Mouse (Mus musculus) ovary, postnatal 36 days (tissue): ENCODE data around the gene Trim67.

Experiments used
- DNase-seq: peaks from one replicate; pipeline ENCODE4 v3.0.0; 2022; ENCODE audit warnings: low spot score, mixed read lengths

Gene Trim67

DNA sequence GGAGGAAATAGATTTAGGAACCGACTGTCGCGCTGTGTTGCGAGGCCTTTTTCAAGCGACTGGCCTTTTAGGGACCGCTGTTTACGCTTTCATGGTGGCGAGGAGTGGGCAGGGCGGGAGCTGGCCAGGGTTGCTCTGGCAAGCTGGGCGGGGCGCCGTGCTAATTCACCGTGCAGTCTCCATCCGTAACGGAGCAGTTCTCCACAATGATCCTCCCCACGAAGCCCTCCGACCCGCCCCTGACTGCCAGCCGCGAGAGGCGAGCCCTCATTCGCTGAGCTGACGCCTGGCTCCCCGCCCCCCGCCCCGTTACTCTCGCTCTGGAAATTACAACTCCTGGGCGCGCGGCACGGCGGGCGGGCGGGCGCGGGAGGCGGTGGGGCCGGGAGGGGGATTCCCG lies at the start of gene Trim67:
Gene Trim67, plus strand, starts transcription at position 385 of the 400 bp plus-strand sequence.
- DNase-seq = peak; percentile 48

DNA sequence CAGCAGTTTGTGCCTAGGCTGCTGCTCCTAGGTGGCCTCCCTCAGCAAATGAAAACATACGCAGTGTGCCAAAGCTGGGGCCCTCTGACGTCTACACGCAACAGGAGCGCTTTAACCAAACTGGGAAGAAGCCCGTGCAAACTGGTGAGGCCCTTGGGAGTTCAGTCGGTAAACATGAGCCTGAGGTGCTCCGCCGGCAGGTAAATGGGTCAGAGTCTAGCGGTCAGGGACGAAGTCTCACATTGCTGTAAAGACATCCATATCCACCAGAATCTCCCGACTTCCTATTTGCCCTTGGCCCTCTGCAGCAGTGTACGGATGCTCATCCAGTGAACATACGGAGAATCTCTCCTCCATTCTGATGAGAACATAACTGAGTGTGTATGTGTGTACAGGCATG lies 46.2 kb upstream of the Trim67 start:
- DNase-seq = no peak

DNA sequence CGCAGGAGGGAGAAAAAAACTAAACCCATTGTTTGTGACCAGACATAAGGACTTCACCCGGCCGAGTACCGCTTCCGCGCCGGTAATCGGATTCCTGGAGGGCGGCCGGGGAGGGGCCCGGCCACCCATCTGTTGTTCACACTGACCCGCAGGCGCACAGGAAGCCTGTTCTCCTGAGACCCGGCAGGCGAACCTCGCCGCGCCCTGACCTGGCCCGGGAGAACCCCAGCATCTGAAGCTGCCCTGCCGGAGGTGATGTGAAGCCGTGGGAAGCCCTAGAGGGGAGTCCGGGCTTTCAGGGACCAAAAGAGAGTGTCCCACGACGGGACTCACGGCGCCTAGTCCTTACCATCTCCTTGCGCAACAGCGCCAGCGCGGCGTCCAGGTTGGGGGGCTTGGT lies 41.7 kb upstream of the Trim67 start:
- no peak for DNase-seq

DNA sequence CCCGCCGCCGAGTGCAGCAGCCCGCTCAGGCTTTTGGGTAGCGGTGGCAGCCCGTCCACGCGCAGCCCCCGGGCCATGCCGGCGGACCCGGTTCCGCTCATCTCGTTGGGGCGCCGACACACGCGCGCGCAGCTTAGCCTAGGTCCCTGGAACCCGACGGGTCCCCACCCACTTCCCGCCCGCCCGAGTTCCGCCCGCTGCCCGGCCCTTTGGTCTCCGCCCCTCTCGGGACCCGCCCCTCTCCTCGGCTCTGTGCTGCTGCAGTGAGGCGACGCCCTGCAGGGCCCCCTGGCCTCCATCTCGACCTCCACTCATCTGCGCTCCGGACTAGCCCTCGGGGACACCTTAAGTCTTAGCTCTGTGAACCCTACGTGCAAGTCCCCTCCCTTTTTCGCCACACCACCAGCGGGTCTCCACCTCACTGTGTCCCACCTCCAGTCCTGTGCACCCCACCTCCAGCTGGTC lies 41.2 kb upstream of the Trim67 start, which contains the start of gene Fam89a:
Gene Fam89a, minus strand, starts transcription at position 124 of the 465 bp plus-strand sequence.
- DNase-seq = peak; percentile 49

DNA sequence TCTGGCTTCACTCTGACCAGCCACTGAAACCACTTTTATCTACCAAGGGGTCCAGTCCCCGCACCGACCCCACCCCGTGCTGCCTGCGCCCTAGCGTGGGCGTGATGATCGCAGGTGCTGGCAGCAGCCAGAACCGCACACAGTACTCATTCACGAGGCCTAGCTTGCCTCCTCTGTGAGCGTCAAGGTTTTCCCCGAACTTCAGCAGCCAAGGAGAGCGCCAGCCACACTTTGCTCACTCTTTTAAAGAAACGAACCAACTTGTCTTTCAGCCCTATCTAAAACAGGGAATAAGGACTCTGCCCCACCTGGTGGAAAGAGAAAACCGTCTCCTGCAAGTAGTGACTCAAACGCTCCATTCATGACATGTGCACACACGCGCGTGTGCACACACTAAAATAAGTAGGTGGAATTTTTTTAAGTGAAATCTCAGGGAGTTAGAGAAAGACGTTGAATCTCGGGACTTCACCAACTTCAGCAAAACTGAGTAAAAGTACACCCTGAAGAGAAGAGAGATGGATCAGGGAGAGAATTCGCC lies 40.5 kb upstream of the Trim67 start:
- no peak for DNase-seq

DNA sequence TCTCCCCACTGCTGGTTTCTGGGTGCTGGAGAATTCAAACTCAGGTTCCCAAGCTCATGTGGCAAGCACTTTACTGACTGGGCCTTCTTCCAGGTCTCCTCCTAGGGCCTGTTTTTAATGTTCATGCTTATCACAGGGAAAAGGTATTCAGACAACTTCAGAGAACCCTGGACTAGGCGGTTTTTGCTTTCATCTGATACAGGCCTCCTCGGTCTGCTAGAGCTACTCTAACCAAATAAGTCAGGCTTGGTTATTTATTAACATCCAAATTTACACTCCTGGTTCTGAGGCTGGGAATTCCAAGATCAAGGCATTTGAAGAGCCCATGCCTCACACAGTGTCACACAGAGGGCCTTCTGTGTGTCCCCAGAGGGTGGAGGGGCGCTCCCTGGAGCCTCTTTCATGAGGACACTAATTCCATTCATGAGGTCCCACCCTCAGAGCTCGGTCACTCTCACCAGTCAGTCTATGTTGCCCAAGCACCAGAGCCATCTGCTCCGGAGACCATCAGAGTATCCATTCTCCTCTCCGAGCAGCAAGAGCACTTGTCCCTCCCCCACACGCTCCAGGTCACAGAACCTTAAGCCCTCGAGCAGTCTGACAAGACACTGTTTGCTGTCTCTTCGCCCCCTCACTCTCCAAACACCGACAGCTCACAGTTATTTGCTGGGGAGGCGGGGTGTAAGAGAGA lies 38.6 kb upstream of the Trim67 start:
- DNase-seq = no peak

DNA sequence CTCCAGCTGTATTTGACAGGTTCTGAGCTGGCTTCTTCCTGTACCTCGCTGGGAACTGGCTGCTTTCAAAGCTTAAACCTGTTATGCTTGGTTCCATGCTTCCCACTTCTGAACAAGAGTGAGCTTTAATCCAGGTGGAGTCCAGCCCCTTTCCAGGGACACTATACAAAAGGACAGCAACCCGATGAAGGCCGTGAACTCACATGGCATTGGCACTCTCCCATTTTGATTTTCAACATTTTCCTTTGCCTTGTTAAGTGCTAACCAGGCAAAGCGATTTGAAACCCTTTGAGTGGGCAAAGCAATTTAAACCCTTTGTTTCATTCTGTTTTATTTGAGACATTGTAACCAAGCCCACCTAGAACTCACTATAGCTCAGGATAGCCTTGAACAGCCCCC lies 38.1 kb upstream of the Trim67 start:
- no peak for DNase-seq

DNA sequence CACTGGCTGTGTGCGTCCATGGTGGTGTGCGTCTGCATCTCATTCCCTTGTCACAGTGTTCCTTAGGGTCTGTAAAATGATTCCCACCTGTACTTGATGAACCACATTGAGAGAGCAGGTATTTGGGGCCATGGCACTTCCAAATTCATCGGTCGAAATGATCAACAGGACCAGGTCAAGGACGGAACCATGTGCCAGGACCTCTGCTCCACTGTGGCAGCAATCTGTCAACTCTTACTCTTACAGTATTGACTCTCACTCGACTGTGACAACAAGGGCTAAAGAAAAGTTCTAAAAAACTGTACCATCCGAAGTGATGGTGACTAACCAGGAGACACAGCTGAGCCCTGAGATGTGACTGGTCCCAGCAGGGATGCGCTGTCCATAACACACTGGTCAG lies 37.4 kb upstream of the Trim67 start:
- no peak for DNase-seq

DNA sequence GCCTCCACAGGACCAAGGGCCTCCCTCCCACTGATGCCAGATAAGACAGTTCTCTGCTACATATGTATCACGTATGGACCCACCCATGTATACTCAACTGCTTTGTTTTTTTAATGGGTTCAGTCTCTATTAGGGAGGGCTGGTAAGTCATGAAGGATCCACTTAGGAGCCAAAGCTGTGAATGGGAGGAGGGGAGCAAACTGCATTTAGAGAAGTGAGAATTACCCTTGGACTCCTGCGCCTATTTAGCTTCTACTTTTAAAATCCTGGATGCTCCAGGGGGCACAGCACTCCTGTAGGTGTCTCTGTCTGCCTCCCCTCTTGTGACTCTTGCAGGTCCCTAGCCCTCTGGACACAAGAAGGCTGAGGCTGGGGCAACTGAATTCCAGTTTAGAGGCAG lies 36.7 kb upstream of the Trim67 start:
- no peak for DNase-seq

DNA sequence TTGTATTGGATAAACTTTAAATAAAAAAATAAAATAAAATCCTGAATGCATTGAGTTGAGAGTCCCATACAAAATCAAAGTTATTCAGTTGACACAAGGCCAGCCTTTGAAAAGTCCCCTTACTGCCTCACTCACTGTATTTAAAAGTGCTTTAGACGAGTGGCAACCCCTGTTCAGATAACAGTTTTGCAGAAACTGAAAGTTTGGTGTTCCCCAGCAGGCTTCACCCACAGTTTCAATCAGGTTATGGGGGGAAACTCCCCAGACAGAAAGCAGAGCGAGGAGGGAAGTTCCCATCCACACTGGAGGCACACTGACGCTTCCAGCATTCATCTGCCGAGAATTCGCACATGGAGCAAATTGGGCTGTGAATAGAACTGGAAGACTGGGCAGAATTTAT lies 36.3 kb upstream of the Trim67 start:
- no peak for DNase-seq

DNA sequence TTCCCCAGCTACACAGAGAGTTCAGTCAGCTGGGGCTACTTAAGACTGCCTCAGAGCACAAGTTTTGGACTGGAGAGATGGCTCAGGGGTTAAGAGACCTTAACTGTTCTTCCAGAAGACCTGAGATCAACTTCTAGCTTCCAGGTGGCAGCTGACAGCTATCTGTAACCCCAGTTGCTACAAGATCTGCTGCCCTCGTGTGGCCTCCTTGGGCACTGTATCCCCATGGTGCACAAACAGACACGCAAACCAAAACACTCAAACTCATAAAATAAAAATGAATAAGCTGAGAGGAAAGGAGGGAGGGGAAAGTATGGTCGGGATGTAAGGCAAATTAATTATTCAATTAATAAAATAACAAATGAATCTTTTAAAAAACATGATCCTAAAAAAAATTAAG lies 34.3 kb upstream of the Trim67 start:
- DNase-seq = no peak

DNA sequence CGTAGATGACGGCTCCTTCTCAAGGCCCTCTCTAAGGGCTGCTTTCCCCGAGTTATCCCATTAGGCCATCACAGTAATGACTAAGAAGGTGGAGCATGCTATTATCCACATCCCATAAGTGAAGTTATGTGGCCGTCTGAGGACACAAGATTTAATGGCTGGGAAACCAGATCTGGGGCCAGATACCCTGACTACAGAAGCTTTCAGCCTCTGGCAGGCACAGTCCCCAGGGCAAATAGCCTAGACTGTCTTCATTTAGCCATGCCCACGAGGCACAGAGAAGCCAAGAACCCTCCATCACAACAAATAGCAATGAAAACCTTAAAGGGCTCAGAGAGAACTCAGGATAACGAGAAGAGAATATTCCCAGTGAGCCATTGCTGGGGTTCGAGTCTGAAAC lies 29.8 kb upstream of the Trim67 start:
- DNase-seq = no peak

DNA sequence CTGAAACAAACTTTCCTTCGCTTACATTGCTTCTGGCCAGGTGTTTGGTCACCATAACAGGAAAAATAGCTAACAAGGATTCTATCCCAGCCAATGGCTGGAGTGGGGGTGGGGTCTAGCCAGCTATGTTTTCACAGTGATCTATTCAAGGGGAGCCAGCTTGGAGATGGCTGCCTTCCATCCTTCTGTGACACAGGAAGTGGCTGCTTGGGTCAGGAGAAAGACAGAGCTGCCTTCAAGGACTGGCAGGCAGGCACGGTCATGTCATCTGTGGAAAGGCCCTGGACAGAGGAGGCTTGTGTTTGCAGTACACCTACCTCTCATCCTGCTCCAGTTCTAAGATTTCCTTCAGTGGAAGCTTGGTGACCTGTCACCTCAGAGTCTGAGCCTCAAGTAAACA lies 20.5 kb upstream of the Trim67 start:
- no peak for DNase-seq

DNA sequence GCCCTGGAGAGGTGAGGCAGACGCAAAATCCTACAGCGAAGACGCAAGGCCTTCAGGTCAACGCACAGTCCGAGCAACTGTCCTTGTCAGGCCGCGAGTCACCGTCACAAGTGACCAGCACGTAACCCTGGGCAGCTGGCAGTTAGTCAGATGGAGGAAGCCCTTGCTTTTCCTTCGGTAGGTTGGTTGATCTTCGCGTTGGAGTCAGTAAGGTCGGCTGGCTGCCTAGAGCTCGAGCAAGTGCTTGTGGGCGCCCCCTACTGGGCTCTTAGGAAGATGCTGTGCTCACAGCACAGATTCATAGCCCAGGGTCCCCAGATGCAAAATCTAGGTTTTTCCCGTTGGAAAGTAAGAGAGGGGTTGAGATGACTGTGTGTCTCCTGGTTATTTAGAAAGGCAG lies 17.2 kb upstream of the Trim67 start:
- DNase-seq = peak; percentile 65

DNA sequence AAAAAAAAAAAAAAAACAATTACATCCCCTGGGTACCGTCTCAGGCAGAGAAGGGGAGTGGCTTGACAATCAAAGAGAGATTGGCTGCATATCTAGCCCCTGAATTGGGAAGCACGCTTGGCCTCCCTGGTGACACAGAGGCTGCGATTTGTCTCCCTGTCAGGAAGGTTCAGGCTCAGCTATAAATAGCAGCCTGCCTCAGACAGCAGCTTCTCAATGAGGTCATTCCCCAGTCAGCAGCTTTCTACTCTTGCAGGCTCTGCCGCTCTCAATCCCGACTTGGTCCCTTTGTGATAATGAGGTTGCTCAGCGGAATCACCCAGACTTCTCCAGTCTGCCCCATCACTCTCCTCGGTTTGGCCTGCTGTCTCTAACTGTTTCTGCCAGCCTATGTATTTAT lies 12.7 kb upstream of the Trim67 start:
- no peak for DNase-seq

DNA sequence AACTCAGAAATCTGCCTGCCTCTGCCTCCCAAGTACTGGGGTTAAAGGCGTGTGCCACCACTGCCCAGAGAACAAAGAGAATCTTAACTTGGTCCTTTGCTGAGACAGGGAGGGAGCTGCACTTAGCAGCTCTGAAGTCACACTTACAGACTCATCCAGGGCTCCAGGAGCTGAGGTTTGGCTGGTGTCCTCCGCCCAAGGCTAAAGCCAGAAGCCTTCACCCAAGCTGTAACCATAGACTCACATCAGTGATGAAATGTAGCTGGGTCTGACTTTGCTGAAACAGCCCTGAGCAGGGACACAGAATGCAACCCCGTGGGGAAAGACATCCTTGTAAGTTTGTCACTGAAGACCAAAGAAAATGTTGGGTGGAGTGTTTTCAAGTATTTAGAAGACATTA lies 10.5 kb upstream of the Trim67 start:
- no peak for DNase-seq

DNA sequence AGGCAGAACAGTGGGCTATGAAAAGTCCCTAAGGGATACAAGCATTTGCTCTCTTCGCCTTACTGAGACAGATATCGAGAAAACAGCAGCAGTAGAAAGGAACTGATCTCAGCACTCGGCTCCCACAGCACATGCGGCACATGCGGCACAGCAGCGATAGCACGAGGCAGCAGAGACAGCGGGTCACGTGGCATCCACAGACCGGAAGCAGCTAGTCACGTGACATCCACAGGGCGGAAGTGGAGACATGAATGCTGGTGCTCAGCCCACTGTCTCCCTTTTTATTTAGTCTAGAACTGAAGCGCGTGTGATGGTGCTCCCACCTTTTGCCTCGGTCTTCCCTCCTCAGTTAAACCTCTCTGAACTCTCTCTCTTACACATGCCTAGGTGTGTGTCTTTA lies 9.7 kb upstream of the Trim67 start:
- DNase-seq = no peak

DNA sequence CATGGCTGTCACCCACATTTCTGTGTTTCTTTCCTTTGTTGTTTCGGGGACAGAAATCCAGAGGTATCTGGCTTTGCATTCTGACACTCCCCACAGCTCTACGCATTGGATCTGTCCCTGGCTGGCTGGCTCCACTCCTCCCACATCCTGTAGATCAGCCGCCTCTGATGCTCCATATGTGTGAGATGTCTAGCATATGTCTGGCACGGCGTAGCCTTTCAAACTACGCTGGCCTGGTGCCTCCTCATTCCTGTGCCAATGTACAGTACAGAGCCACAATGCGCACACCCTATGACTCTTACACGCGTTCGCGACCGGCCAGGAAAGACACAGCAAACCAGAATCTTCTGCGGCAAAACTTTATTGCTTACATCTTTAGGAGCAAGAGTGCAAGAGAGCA lies 8.3 kb upstream of the Trim67 start:
- no peak for DNase-seq

DNA sequence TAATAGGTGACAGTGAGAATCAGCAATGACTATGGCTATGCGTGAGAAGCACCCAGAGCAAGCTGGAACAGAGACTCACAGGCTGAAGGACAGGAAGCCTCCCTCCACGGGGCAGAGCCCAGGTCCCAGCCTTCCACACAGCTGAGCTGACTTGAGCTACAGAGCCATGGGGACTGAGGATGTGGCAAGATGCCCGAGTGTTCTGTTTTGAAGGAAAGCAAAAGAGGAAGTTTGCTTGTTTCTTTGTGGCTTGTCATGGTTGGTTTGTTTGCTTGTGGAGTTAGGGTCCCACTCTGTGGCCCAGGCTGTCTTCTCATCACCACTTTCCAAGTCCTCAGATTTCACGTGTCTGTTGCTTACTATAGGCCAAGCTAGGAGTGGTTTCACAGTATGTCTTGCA lies 2.2 kb upstream of the Trim67 start:
- DNase-seq = no peak

DNA sequence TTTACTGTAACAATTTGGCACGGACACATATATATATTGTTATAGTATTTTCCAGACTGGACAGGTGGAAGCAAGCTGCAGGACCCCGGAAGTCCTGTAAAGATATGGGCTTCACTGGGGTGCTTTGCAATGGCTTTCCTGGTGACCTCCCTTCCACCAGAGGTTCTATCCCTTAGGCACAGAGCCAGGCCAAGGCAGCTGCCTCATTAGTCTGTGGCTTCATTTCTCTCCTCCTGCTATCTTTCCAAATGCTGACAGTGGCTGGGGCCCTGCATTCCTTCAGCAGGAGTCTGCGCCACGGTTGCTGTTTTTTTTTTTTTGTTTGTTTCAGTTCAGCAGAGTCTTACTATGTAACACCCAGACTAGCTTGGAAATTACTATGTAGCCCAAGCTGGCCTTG lies 1.1 kb upstream of the Trim67 start:
- no peak for DNase-seq

DNA sequence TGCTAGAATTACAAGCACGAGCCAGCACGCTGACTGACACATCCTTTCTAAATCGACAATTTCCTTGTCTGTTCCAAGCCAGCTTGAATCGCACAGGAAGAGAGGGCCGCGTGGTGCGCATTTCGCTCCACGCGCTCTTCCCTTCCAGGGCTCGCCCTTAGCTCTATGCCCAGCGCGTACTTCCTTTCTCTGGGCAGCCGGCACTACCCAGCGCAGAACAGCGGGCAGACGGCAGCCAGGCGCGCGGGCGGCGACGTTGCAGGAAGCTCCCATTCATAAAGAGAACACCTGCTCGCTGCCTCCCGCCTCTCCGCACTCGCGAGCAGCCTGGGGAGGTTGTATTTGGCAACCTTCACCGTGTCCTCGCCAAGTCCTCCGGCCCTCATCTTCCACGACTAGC lies 706 bp upstream of the Trim67 start:
- peak; percentile 9 for DNase-seq

DNA sequence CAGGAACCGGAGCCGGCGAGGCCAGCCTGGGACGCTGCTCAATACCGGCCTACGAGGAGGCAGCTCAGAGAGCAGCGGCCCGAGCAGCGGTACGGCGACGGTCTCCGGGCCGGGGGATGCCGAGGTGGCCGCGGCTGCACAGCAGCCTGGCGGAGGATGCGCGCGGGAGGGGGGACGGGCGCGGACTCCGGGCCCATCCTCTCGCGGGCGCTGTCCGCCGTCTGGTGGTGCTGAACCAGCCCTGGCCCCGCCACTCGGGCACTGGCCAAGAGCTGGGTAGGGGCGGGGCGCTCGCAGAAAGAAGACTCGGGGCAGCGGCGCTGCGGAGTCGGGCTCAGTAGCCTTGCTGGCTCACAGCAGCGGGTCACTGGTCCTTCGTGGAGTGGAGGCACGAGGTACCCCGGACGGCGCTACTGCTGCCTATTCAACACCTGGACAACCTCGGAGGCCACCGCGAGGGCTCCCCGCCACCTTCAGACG lies 320 bp downstream of the Trim67 start:
- peak; percentile 95 for DNase-seq

DNA sequence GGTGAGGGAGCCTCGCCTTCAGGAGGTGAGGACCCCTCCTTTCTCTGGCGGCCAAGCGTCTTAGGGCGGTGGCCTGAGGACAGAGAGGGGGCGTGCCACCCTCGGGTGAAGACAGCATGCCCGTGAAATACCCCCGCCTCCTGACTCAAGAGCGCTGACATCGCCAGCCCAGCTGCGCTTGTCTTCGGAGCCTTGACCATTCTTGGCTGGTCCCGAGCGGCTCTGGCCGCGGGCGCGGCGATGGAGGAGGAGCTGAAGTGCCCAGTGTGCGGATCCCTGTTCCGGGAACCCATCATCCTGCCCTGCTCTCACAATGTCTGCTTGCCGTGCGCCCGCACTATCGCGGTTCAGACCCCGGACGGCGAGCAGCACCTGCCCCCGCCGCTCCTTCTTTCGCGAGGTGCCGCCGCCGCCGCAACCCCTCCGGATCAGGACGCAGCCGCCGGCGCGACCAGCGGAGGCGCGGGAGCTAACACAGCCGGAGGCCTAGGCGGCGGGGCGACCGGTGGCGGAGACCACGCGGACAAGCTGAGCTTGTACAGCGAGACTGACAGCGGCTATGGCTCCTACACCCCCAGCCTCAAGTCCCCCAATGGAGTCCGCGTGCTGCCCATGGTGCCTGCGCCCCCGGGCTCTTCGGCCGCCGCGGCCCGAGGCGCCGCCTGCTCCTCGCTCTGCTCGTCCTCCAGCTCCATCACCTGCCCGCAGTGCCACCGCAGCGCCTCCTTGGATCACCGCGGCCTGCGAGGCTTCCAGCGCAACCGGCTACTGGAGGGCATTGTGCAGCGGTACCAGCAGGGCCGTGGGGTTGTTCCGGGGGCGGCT lies 981 bp downstream of the Trim67 start:
- DNase-seq = peak; percentile 11
